Mouse (Mus musculus) liver, postnatal 0 days (tissue): ENCODE measurements around the gene Rap1a.

ENCODE experiments used
- CTCF ChIP-seq: sonication (generic); IDR thresholded peaks from 2 replicates; pipeline ENCODE4 v1.5.1; 2016; ENCODE audit warnings: antibody characterized with exemption, low read depth
- EP300 ChIP-seq: IDR thresholded peaks from 2 replicates; pipeline ENCODE4 v1.6.1; 2016; ENCODE audit warnings: antibody characterized with exemption, low read depth, mild to moderate bottlenecking

DNA sequence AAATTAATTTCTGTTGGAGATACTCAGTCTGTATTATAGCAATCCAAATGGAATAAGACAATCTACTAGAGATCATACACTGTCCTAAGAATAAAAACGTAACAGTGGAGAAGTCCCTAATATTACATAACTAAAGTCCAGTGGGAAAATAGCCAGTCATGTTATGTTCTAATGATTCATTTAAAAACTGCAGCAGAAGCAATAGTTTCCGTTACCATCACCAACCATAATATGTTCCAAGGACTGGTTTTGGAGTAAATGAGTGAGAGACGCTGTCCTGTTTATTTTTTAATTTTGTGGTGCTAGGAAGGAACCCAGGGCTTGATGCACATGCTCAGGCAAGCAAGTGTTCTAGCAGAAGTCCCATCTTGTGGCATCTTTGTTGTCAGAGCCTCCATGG is 20.4 kb upstream of the Rap1a start:
- no peak for TF ChIP-seq CTCF
- no peak for TF ChIP-seq EP300
